Mouse (Mus musculus) lung, embryonic 14.5 days (tissue): ENCODE measurements around the gene Map4k5. TPM values are rescaled to one million over a fixed set of nuclear protein-coding genes. Genes with fewer than 3 reads are reported as not detected.

Experiments used
- ATAC-seq: fragments of 200-750 bp; cut with Nextera tagmentation; 2 replicates; pipeline ENCODE4 v1.8.0; 2017; ENCODE audit warnings: mild to moderate bottlenecking, moderate TSS enrichment, moderate library complexity; ENCODE audit not compliant: insufficient read depth
- DNase-seq: peaks from one replicate; pipeline ENCODE4 v3.0.0-alpha.2; 2015
- H3K27ac ChIP-seq: fragments of 300-500 bp; sonication (generic); 2 replicates; pipeline ENCODE4 v1.5.1; 2014; ENCODE audit warnings: low read depth, mild to moderate bottlenecking, moderate library complexity
- H3K27me3 ChIP-seq: fragments of 300-500 bp; sonication (generic); 2 replicates; pipeline ENCODE4 v1.6.1; 2014; ENCODE audit warnings: low read length, control low read depth; ENCODE audit not compliant: insufficient read depth
- H3K36me3 ChIP-seq: fragments of 300-500 bp; sonication (generic); 2 replicates; pipeline ENCODE4 v1.6.1; 2014; ENCODE audit warnings: control low read depth; ENCODE audit not compliant: insufficient read depth
- H3K4me1 ChIP-seq: fragments of 300-500 bp; sonication (generic); 2 replicates; pipeline ENCODE4 v1.6.1; 2014; ENCODE audit warnings: antibody characterized with exemption, control low read depth; ENCODE audit not compliant: insufficient read depth
- H3K4me2 ChIP-seq: fragments of 300-500 bp; sonication (generic); 2 replicates; pipeline ENCODE4 v1.6.1; 2014; ENCODE audit warnings: mild to moderate bottlenecking
- H3K4me3 ChIP-seq: fragments of 300-500 bp; sonication (generic); 2 replicates; pipeline ENCODE4 v1.5.1; 2014; ENCODE audit warnings: low read depth, low read length
- H3K9ac ChIP-seq: fragments of 300-500 bp; sonication (generic); 2 replicates; pipeline ENCODE4 v1.6.1; 2014
- H3K9me3 ChIP-seq: fragments of 300-500 bp; sonication (generic); 2 replicates; pipeline ENCODE4 v1.6.1; 2016; ENCODE audit warnings: low read depth, low read length, control low read depth
- CTCF ChIP-seq: IDR thresholded peaks from 2 replicates; pipeline ENCODE4 v1.5.1; 2016; ENCODE audit warnings: antibody characterized with exemption, low read depth
- WGBS: fragments of 180-500 bp; shearing (Covaris S2); extraction: QIAGEN DNeasy Blood & Tissue Kit; methylation state at CpG from one replicate; pipeline ENCODE4 v1.1.7; 2014; 5-methylcytosine and 5-hydroxymethylcytosine counted together
- polyA plus RNA-seq: library from polyadenylated mRNA; unstranded; fragments of >200 nt; fragmentation: Nextera tagmentation; extraction: Ambion mirVana; gene quantifications from 2 replicates; pipeline ENCODE4 v1.2.1, GENCODE M21; 2014

The Map4k5 gene
- polyA plus RNA-seq, 1 experiment from 2014 or later: 49.0 TPM

- TF ChIP-seq CTCF: no peak
- no peaks in the 10 kb centered on the region for H3K9me3 ChIP-seq
- H3K36me3 ChIP-seq: no peaks in the 10 kb centered on the region
- H3K4me2 ChIP-seq: no peak overlapping the region
- H3K27me3 ChIP-seq: 0 out of 2 replicates have a peak, but pooled peaks cover 5% of the 10 kb centered on the region
- H3K4me3 ChIP-seq: no peak overlapping the region
- 50% methylated on average over 2 of the region's 2 CpGs for WGBS
- no peak overlapping the region for H3K27ac ChIP-seq
- ATAC-seq (no peak), DNase-seq (no peak)
- no peak overlapping the region for H3K9ac ChIP-seq
- H3K4me1 ChIP-seq: peaks cover 4% of the 10 kb centered on the region; the same call in 1 of the 2 replicates
These were observed 12.0 kb upstream of the Map4k5 start for GRCm38 (mm10) chr12:69904991-69905390.

- no peak for DNase-seq
- H3K4me2 ChIP-seq: no peak overlapping the region
- no peak overlapping the region for H3K27ac ChIP-seq
- ATAC-seq: no peak
- 79% methylated on average over 4 of the region's 4 CpGs for WGBS
- TF ChIP-seq CTCF: no peak
- H3K4me1 ChIP-seq: no peaks in the 10 kb centered on the region
- H3K4me3 ChIP-seq: no peak overlapping the region
- no peaks in the 10 kb centered on the region for H3K27me3 ChIP-seq
- no peak overlapping the region for H3K9ac ChIP-seq
- no peaks in the 10 kb centered on the region for H3K9me3 ChIP-seq
- H3K36me3 ChIP-seq: no peaks in the 10 kb centered on the region
These were observed 5.1 kb upstream of the Map4k5 start for GRCm38 (mm10) chr12:69898119-69898518.

GRCm38 (mm10) chr12:69895046-69895445, 2.0 kb upstream of the Map4k5 start:
- Histone ChIP-seq H3K9me3 (no peaks in the 10 kb centered on the region), H3K27ac (peak overlapping the region; percentile 36; the same call in 1 of the 2 replicates), H3K9ac (no peak overlapping the region), H3K4me2 (no peak overlapping the region), H3K27me3 (no peaks in the 10 kb centered on the region), H3K4me3 (no peak overlapping the region), H3K36me3 (no peaks in the 10 kb centered on the region), H3K4me1 (no peaks in the 10 kb centered on the region; the same call in 1 of the 2 replicates)
- ATAC-seq (no peak), DNase-seq (peak; percentile 33)
- 32% methylated on average over 2 of the region's 2 CpGs for WGBS
- no peak for TF ChIP-seq CTCF

GRCm38 (mm10) chr12:69893927-69894326, 927 bp upstream of the Map4k5 start:
- no peaks in the 10 kb centered on the region for H3K9me3 ChIP-seq
- no peaks in the 10 kb centered on the region for H3K36me3 ChIP-seq
- DNase-seq: peak; percentile 14
- H3K27ac ChIP-seq: no peak overlapping the region
- ATAC-seq: no peak
- H3K4me2 ChIP-seq: no peak overlapping the region; the same call in 1 of the 2 replicates
- no peak overlapping the region for H3K4me3 ChIP-seq
- 59% methylated on average over 6 of the region's 6 CpGs for WGBS
- peak; percentile 42 for TF ChIP-seq CTCF
- H3K9ac ChIP-seq: no peak overlapping the region
- H3K27me3 ChIP-seq: no peaks in the 10 kb centered on the region
- no peaks in the 10 kb centered on the region; the same call in 1 of the 2 replicates for H3K4me1 ChIP-seq

GRCm38 (mm10) chr12:69891721-69892120, 1.3 kb downstream of the Map4k5 start:
- H3K4me2 ChIP-seq: peak overlapping the region; percentile 73
- H3K4me3 ChIP-seq: peak overlapping the region; percentile 89
- H3K27ac ChIP-seq: peak overlapping the region; percentile 96
- no peaks in the 10 kb centered on the region for H3K9me3 ChIP-seq
- WGBS: 31% methylated on average over 3 of the region's 3 CpGs
- H3K9ac ChIP-seq: peak overlapping the region; percentile 97
- no peak for TF ChIP-seq CTCF
- H3K4me1 ChIP-seq: no peaks in the 10 kb centered on the region; the same call in 1 of the 2 replicates
- no peak for DNase-seq
- H3K36me3 ChIP-seq: 0 out of 2 replicates have a peak, but pooled peaks cover 12% of the 10 kb centered on the region
- ATAC-seq: no peak
- no peaks in the 10 kb centered on the region for H3K27me3 ChIP-seq

- ATAC-seq (peak; percentile 9; the same call in 1 of the 2 replicates), DNase-seq (peak; percentile 61)
- H3K9me3 ChIP-seq: no peaks in the 10 kb centered on the region
- no peaks in the 10 kb centered on the region for H3K27me3 ChIP-seq
- H3K4me2 ChIP-seq: peak overlapping the region; percentile 73
- peak overlapping the region; percentile 46 for H3K27ac ChIP-seq
- TF ChIP-seq CTCF: no peak
- peak overlapping the region; percentile 14 for H3K9ac ChIP-seq
- 0 out of 2 replicates have a peak, but pooled peaks cover 12% of the 10 kb centered on the region for H3K36me3 ChIP-seq
- H3K4me3 ChIP-seq: peak overlapping the region; percentile 89
- WGBS: 9% methylated on average over 5 of the region's 5 CpGs
- H3K4me1 ChIP-seq: no peaks in the 10 kb centered on the region; the same call in 1 of the 2 replicates
These were observed 2.5 kb downstream of the Map4k5 start for GRCm38 (mm10) chr12:69890476-69890875.

GRCm38 (mm10) chr12:69890051-69890450, 2.9 kb downstream of the Map4k5 start:
- Histone ChIP-seq H3K4me1 (no peaks in the 10 kb centered on the region; the same call in 1 of the 2 replicates), H3K4me2 (peak overlapping the region; percentile 73), H3K36me3 (0 out of 2 replicates have a peak, but pooled peaks cover 12% of the 10 kb centered on the region), H3K27me3 (no peaks in the 10 kb centered on the region), H3K4me3 (peak overlapping the region; percentile 89), H3K27ac (peak overlapping the region; percentile 32; the same call in 1 of the 2 replicates), H3K9me3 (no peaks in the 10 kb centered on the region), H3K9ac (0 out of 2 replicates have a peak overlapping the region, but pooled peaks have one; percentile 14)
- no peak for TF ChIP-seq CTCF
- ATAC-seq (no peak), DNase-seq (no peak)
- WGBS: 44% methylated on average over 6 of the region's 6 CpGs
